Mouse (Mus musculus) small intestine, adult 2 months (tissue): ENCODE results near the gene Gpr107. TPM values are rescaled to one million over a fixed set of nuclear protein-coding genes. Genes with fewer than 3 reads are reported as not detected.

Source experiments
- H3K27ac ChIP-seq: fragments of 200-500 bp; 2 replicates; pipeline ENCODE4 v1.5.1; 2012; ENCODE audit warnings: low read depth, low read length, control low read depth, inconsistent platforms; ENCODE audit not compliant: insufficient read depth
- H3K27me3 ChIP-seq: fragments of 200-500 bp; 2 replicates; pipeline ENCODE4 v1.6.1; 2012; ENCODE audit warnings: mild to moderate bottlenecking, moderate library complexity, low read length, inconsistent platforms; ENCODE audit not compliant: control insufficient read depth, insufficient read depth
- H3K36me3 ChIP-seq: fragments of 200-500 bp; 2 replicates; pipeline ENCODE4 v1.6.1; 2012; ENCODE audit warnings: mild to moderate bottlenecking, low read length, control low read depth, inconsistent platforms; ENCODE audit not compliant: control insufficient read depth, insufficient read depth
- H3K4me1 ChIP-seq: fragments of 200-500 bp; 2 replicates; pipeline ENCODE4 v1.6.1; 2012; ENCODE audit warnings: low read length, inconsistent platforms, mixed read lengths; ENCODE audit not compliant: control insufficient read depth, insufficient read depth, insufficient read length
- H3K4me3 ChIP-seq: fragments of 200-500 bp; 2 replicates; pipeline ENCODE4 v1.5.1; 2012; ENCODE audit warnings: low read depth, mild to moderate bottlenecking, control low read depth, inconsistent platforms, low read length, moderate library complexity
- CTCF ChIP-seq: fragments of 200-500 bp; IDR thresholded peaks from 2 replicates; pipeline ENCODE4 v1.5.1; 2012; ENCODE audit warnings: low read depth, mild to moderate bottlenecking, control low read depth, inconsistent platforms, low read length, moderate library complexity, mixed read lengths; ENCODE audit not compliant: insufficient replicate concordance, insufficient read length; ENCODE audit errors: extremely low read depth
- POLR2A ChIP-seq: fragments of 200-500 bp; IDR thresholded peaks from 2 replicates; pipeline ENCODE4 v1.6.1; 2012; ENCODE audit warnings: low read depth, mild to moderate bottlenecking, control low read depth, inconsistent platforms, low read length, moderate library complexity
- WGBS: fragments of 180-500 bp; shearing (Covaris S2); methylation state at CpG from one replicate; pipeline ENCODE4 v1.1.7; 2018; 5-methylcytosine and 5-hydroxymethylcytosine counted together
- polyA plus RNA-seq: library from polyadenylated mRNA; depleted of rRNA; stranded (reverse); fragments of >200 nt; gene quantifications from 2 replicates; pipeline ENCODE4 v1.2.3, GENCODE M21; 2012

Gpr107 gene
- polyA plus RNA-seq, 1 experiment = 30.5 TPM

DNA sequence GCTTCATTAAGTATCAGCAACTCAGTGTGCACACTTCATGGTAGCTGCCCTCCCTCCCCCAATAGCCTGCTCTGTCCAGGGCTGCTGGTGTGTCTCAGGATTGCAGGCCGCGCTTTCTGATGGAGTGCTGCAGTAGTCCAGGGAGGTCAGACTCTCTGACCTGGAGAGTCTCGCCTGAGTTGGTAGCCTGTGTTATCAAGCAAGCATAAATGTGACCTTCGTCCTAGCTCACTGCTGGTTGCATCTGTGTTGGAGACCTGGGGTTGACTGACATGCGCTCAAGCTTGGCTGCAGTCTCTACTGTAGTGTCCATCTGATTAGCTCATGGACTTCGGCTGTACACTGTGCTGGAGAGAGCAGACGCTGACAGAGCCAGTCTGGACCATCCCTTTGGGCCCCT lies 49.7 kb downstream of the Gpr107 start:
- Histone ChIP-seq H3K4me1 (peaks cover 6% of the 10 kb centered on the region), H3K4me3 (no peak overlapping the region), H3K27me3 (no peaks in the 10 kb centered on the region), H3K27ac (peak overlapping the region; percentile 10; the same call in 1 of the 2 replicates), H3K36me3 (peaks cover 14% of the 10 kb centered on the region)
- 60% methylated on average over 7 of the region's 7 CpGs for WGBS
- TF ChIP-seq CTCF (no peak), POLR2A (no peak)

DNA sequence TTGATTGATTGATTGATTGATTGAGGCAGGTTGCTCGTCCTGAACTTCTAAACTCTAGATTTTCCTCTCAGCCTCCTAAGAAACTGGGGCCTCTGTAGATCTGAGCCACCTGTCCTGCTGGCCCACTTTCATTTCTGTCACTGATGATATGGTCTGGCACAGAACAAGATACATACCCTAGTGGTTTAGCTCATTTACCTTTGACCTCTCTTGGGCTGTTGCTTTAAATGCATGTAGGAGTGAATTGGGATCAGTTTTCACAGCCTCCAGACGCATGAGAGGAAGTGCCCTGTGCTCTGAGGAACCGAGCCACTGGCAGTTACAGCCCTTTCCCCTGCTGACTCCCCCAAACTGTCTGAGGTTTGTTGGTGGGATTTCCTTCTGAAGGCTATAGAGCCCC lies 50.2 kb downstream of the Gpr107 start:
- TF ChIP-seq CTCF (no peak), POLR2A (no peak)
- 44% methylated on average over 3 of the region's 3 CpGs for WGBS
- peak overlapping the region; percentile 10; the same call in 1 of the 2 replicates for H3K27ac ChIP-seq

DNA sequence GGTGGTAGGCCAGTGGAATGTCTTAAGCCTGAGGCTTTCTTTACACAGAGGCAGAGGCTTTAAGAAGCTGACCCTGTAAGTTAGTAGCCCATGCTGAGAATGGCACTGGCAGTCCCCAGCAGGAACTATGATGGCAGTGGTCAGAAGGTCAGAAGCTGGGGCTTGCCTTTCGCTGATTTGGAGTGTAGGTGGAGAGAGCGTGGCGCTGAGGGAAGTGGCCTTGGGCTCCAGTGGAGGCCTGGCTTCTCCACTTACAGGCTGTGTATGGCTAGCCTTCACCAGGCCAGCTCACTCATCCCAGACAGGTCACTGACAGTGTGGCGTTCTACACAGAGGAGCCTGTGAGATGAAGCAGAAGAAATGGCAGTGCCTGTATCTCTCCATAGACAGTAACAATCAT lies 50.8 kb downstream of the Gpr107 start:
- WGBS = 93% methylated on average over 4 of the region's 4 CpGs
- Histone ChIP-seq H3K4me1 (peaks cover 6% of the 10 kb centered on the region), H3K4me3 (no peak overlapping the region), H3K27me3 (no peaks in the 10 kb centered on the region), H3K36me3 (peaks cover 12% of the 10 kb centered on the region), H3K27ac (0 out of 2 replicates have a peak overlapping the region, but pooled peaks have one; percentile 5)
- TF ChIP-seq POLR2A (no peak), CTCF (no peak)

More for the DNA sequence above, 50.2 kb downstream of the Gpr107 start:
- Histone ChIP-seq H3K4me1 (peaks cover 6% of the 10 kb centered on the region), H3K27me3 (no peaks in the 10 kb centered on the region), H3K36me3 (peaks cover 13% of the 10 kb centered on the region), H3K4me3 (no peak overlapping the region)

DNA sequence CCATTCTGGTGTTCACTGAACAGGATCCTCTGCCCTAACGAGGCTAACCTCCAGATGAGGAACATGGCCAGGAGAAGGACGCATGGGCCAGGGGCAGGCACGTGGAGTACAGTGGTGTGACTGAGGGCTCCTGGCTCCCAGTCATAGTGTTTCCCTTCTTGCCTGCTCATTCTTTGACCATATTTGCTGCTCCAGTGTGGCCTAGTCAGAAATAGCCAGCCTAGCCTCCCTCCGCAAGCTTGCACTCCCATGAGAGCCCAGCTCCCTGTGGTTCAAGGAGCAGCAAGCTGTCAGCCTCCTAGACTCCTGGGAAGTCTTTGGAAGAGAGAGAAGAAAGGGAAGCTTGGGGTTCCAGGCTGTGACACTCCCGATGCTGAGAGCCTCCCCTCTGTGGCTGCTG lies 52.6 kb downstream of the Gpr107 start:
- H3K27ac ChIP-seq = no peak overlapping the region
- H3K36me3 ChIP-seq = peaks cover 24% of the 10 kb centered on the region
- H3K4me3 ChIP-seq = no peak overlapping the region
- 90% methylated on average over 5 of the region's 5 CpGs for WGBS
- no peak for TF ChIP-seq CTCF
- no peak for TF ChIP-seq POLR2A
- peaks cover 6% of the 10 kb centered on the region for H3K4me1 ChIP-seq
- H3K27me3 ChIP-seq = no peaks in the 10 kb centered on the region

DNA sequence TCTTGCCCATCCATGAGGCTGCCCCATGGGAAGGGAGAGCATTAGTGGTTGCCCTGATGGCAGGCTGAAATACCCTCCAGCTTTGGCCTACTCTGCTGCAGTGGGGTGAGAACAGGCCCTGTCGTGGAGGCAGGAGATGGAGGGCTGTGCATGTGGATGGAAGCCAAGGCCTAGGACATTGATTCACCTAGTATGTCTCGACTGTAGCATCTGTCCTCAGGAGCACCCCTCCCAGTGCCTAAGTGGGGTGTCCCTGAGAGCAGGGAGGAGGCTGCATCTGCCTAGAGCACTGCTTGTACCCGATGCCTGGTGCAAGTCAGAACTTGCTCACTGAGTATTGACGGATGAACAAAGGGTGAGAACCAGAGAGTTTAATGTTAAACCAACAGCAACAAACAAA lies 54.1 kb downstream of the Gpr107 start:
- no peaks in the 10 kb centered on the region for H3K27me3 ChIP-seq
- WGBS = 71% methylated on average over 4 of the region's 4 CpGs
- H3K4me3 ChIP-seq = no peak overlapping the region
- TF ChIP-seq POLR2A = no peak
- no peak for TF ChIP-seq CTCF
- H3K27ac ChIP-seq = no peak overlapping the region
- H3K36me3 ChIP-seq = peaks cover 37% of the 10 kb centered on the region
- H3K4me1 ChIP-seq = peaks cover 7% of the 10 kb centered on the region

DNA sequence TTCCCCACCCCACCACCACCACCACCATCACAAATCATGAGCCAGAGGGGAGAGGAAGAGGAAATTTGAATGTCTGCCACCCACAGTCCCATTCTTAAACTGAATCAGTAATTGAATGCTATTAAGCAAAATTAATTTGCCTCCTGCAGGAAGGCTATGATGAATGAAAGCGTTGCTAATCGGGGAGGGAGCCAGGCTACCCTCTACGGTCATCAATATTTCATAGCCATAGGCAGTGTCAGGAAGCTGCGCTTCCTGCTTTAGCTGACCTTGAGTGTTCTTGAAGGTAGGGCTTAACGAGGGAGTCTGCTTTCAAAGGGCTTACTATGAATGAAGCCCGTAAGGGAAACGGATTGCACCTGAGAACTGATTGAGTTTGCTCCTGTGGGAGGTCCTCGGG lies 54.8 kb downstream of the Gpr107 start:
- Histone ChIP-seq H3K27me3 (no peaks in the 10 kb centered on the region), H3K4me3 (no peak overlapping the region), H3K36me3 (peaks cover 41% of the 10 kb centered on the region), H3K27ac (no peak overlapping the region), H3K4me1 (peaks cover 9% of the 10 kb centered on the region)
- TF ChIP-seq CTCF = no peak
- no peak for TF ChIP-seq POLR2A
- 83% methylated on average over 8 of the region's 8 CpGs for WGBS

- Histone ChIP-seq H3K36me3 (peaks cover 56% of the 10 kb centered on the region), H3K4me1 (0 out of 2 replicates have a peak, but pooled peaks cover 2% of the 10 kb centered on the region), H3K27me3 (no peaks in the 10 kb centered on the region), H3K27ac (no peak overlapping the region), H3K4me3 (no peak overlapping the region)
- WGBS = 88% methylated on average over 13 of the region's 13 CpGs
- no peak for TF ChIP-seq CTCF
- TF ChIP-seq POLR2A = no peak
These were observed 56.5 kb downstream of the Gpr107 start for GRCm38 (mm10) chr2:31208544-31209142.

DNA sequence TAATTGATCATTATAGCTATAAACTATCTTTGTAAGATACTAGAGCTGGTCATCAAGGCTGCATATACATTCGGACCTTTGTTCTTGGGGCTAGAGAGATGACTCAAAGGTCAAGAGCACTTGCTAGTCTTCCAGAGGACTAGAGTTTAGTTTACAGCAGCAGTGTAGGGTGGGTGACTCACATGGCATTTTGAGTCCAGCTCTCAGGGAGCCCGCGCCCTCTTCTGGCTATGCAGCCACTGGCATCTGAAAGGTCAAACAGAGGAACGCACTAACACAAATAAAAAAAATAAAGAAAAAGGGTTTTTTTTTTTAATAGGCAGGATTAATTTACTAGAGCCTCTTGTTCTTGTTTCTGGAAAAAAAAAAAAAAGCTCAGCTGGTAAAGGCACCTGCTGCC lies 57.4 kb downstream of the Gpr107 start:
- 80% methylated on average over 4 of the region's 4 CpGs for WGBS
- Histone ChIP-seq H3K27me3 (no peaks in the 10 kb centered on the region), H3K4me3 (no peak overlapping the region), H3K4me1 (0 out of 2 replicates have a peak, but pooled peaks cover 2% of the 10 kb centered on the region), H3K36me3 (peaks cover 62% of the 10 kb centered on the region), H3K27ac (no peak overlapping the region)
- peak; percentile 36; the same call in 1 of the 2 replicates for TF ChIP-seq CTCF
- TF ChIP-seq POLR2A = no peak
